Mouse (Mus musculus): ENCODE results near the gene Prss53. TPM values are rescaled to one million over a fixed set of nuclear protein-coding genes. Genes with fewer than 3 reads are reported as not detected.

Gene Prss53
- total and polyA plus RNA-seq, 3 experiments: 0.30 TPM; not detected in 2

DNA sequence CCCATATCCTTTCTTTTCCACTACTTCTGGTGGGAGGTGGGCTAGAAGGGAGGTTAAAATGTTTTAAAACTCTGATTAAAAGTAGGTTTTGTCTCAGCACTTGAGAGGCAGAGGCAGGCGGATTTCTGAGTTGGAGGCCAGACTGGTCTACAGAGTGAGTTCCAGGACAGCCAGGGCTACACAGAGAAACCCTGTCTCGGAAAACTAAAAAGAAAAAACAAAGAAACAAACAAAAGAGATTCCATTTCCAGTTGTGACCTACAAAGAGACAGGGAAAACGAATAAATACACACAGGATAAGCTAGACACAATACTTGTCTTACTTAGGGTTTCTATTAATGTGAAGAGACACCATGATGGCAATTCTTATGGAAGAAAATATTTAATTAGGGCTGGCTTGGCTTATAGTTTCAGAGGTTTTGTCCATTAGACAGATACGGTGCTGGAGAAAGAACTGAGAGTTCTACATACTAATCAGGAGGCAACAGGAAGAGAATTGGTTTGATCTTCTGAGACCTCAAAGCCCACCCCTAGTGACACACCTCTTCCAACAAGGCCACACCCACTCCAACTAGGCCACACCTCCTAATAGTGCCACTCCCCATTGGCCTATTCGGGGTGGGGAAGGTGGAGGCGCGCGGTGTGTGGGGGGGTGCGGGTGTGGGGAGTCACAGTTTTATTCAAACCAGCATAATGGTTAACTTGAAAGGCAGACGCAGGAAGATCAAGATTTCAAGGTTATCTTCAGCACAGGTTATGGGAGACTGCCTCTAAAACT, 7.6 kb upstream of the Prss53 start:
- TF ChIP-seq TCF12 (IDR thresholded peaks at IDR 0.05; ENCODE audit: low read depth, low read length) (no peak), CTCF (conservative IDR thresholded peaks at IDR 0.05 in 1 of 2, IDR thresholded peaks at IDR 0.05 in 1 of 2; ENCODE audit: low read depth in 2 of 2, low read length in 2 of 2) (no peak), IRF4 (IDR thresholded peaks at IDR 0.05; ENCODE audit: low read depth, low read length) (no peak), CHD2 (IDR thresholded peaks at IDR 0.05; ENCODE audit: low read length) (no peak), USF1 (IDR thresholded peaks at IDR 0.05; ENCODE audit: low read depth, low read length) (no peak), MAZ (IDR thresholded peaks at IDR 0.05; ENCODE audit: low read depth, low read length) (no peak), POLR2AphosphoS2 (IDR thresholded peaks at IDR 0.05; ENCODE audit: low read depth, low read length) (no peak), ZKSCAN1 (IDR thresholded peaks at IDR 0.05; ENCODE audit: borderline replicate concordance, low read depth, low read length) (no peak), EP300 (IDR thresholded peaks at IDR 0.05; ENCODE audit: low read length) (no peak), MEF2A (IDR thresholded peaks at IDR 0.05; ENCODE audit: borderline replicate concordance, low read depth, low read length) (no peak), MAX (IDR thresholded peaks at IDR 0.05; ENCODE audit: low read length) (no peak), E2F4 (IDR thresholded peaks at IDR 0.05; ENCODE audit: insufficient replicate concordance, low read depth, low read length) (no peak), SMC3 (IDR thresholded peaks at IDR 0.05; ENCODE audit: low read depth, low read length) (no peak), RCOR1 (conservative IDR thresholded peaks at IDR 0.05; ENCODE audit: low read depth, low read length) (no peak), ELF1 (IDR thresholded peaks at IDR 0.05; ENCODE audit: low read depth, low read length) (no peak), KAT2A (IDR thresholded peaks at IDR 0.05; ENCODE audit: insufficient replicate concordance, low read length) (no peak), MYC (IDR thresholded peaks at IDR 0.05; ENCODE audit: low read depth, low read length) (no peak), JUND (conservative IDR thresholded peaks at IDR 0.05; ENCODE audit: low read depth, low read length) (no peak), ZNF384 (IDR thresholded peaks at IDR 0.05; ENCODE audit: low read depth, low read length) (no peak)
- Histone ChIP-seq H3K36me3 (replicated peaks in 1 of 2; ENCODE audit: control insufficient read depth in 1 of 2, insufficient read depth in 1 of 2, low read length in 1 of 2) (peaks cover 0 to 13% of the 10 kb centered on the region in 2 experiments), H3K4me1 (ENCODE audit: control insufficient read depth in 1 of 2, insufficient read depth in 2 of 2) (peaks cover 0 to 2% of the 10 kb centered on the region in 2 experiments; a peak in 1 of 4 replicates), H3K9me3 (replicated peaks; ENCODE audit: low read length) (peaks cover 3% of the 10 kb centered on the region), H3K4me3 (replicated peaks in 1 of 3; ENCODE audit: low read depth in 2 of 3, low read length in 2 of 3, poor library complexity in 1 of 3) (no peak overlapping the region), H3K79me2 (replicated peaks; ENCODE audit: control insufficient read depth, extremely low read depth, insufficient read depth, poor library complexity, severe bottlenecking) (no peaks in the 10 kb centered on the region), H3K27me3 (replicated peaks) (no peaks in the 10 kb centered on the region), H3K4me2 (ENCODE audit: insufficient read depth, low read depth, poor library complexity, severe bottlenecking) (no peak overlapping the region), H3K27ac (ENCODE audit: insufficient read depth, low read depth) (no peak overlapping the region), H3K9ac (ENCODE audit: insufficient read depth, low read depth) (no peak overlapping the region)
- DNase-seq (ENCODE audit: extremely low read depth): no peak
- in situ Hi-C loops (cut with MboI; ENCODE audit: low pct_ligation_motif_present, low pct_unique_long_range_greater_than_20kb, low sequenced_read_pairs): no loop called here
- dilution Hi-C loops (cut with MboI; ENCODE audit: extremely low pct_ligation_motif_present, extremely low pct_unique_long_range_greater_than_20kb, low sequenced_read_pairs): no loop called here

GRCm38 (mm10) chr7:127897542-127897941, 6.8 kb upstream of the Prss53 start:
- no peaks in the 10 kb centered on the region for H3K79me2 ChIP-seq (replicated peaks; ENCODE audit: control insufficient read depth, extremely low read depth, insufficient read depth, poor library complexity, severe bottlenecking)
- H3K27ac ChIP-seq (ENCODE audit: insufficient read depth, low read depth): no peak overlapping the region
- H3K36me3 ChIP-seq (replicated peaks in 1 of 2; ENCODE audit: control insufficient read depth in 1 of 2, insufficient read depth in 1 of 2, low read length in 1 of 2): peaks cover 0 to 20% of the 10 kb centered on the region in 2 experiments
- dilution Hi-C loops (cut with MboI; ENCODE audit: extremely low pct_ligation_motif_present, extremely low pct_unique_long_range_greater_than_20kb, low sequenced_read_pairs) (no loop called here), in situ Hi-C loops (cut with MboI; ENCODE audit: low pct_ligation_motif_present, low pct_unique_long_range_greater_than_20kb, low sequenced_read_pairs) (no loop called here)
- 0 out of 4 replicates have a peak, but pooled peaks cover 0 to 2% of the 10 kb centered on the region in 2 experiments for H3K4me1 ChIP-seq (ENCODE audit: control insufficient read depth in 1 of 2, insufficient read depth in 2 of 2)
- H3K9ac ChIP-seq (ENCODE audit: insufficient read depth, low read depth): no peak overlapping the region
- H3K27me3 ChIP-seq (replicated peaks): no peaks in the 10 kb centered on the region
- no peak overlapping the region for H3K4me3 ChIP-seq (replicated peaks in 1 of 3; ENCODE audit: low read depth in 2 of 3, low read length in 2 of 3, poor library complexity in 1 of 3)
- TF ChIP-seq RCOR1 (conservative IDR thresholded peaks at IDR 0.05; ENCODE audit: low read depth, low read length) (no peak), ZKSCAN1 (IDR thresholded peaks at IDR 0.05; ENCODE audit: borderline replicate concordance, low read depth, low read length) (no peak), NELFE (IDR thresholded peaks at IDR 0.05; ENCODE audit: low read depth, low read length) (no peak), IRF4 (IDR thresholded peaks at IDR 0.05; ENCODE audit: low read depth, low read length) (no peak), EP300 (IDR thresholded peaks at IDR 0.05; ENCODE audit: low read length) (no peak), JUN (IDR thresholded peaks at IDR 0.05; ENCODE audit: insufficient read depth, low read depth, low read length) (no peak), USF2 (conservative IDR thresholded peaks at IDR 0.05; ENCODE audit: low read depth, low read length) (no peak), CTCF (conservative IDR thresholded peaks at IDR 0.05 in 1 of 2, IDR thresholded peaks at IDR 0.05 in 1 of 2; ENCODE audit: low read depth in 2 of 2, low read length in 2 of 2) (no peak), ZNF384 (IDR thresholded peaks at IDR 0.05; ENCODE audit: low read depth, low read length) (no peak), KAT2A (IDR thresholded peaks at IDR 0.05; ENCODE audit: insufficient replicate concordance, low read length) (no peak), POLR2A (IDR thresholded peaks at IDR 0.05; ENCODE audit: low read depth, low read length) (no peak), TBP (conservative IDR thresholded peaks at IDR 0.05; ENCODE audit: low read depth, low read length) (no peak), MAX (IDR thresholded peaks at IDR 0.05; ENCODE audit: low read length) (no peak), NRF1 (IDR thresholded peaks at IDR 0.05; ENCODE audit: low read depth, low read length) (no peak), MEF2A (IDR thresholded peaks at IDR 0.05; ENCODE audit: borderline replicate concordance, low read depth, low read length) (no peak), ZMIZ1 (IDR thresholded peaks at IDR 0.05; ENCODE audit: low read depth, low read length) (no peak), TCF12 (IDR thresholded peaks at IDR 0.05; ENCODE audit: low read depth, low read length) (no peak), GABPA (IDR thresholded peaks at IDR 0.05; ENCODE audit: insufficient replicate concordance, low read depth, low read length) (no peak)
- DNase-seq (ENCODE audit: extremely low read depth): no peak
- no peak overlapping the region for H3K4me2 ChIP-seq (ENCODE audit: insufficient read depth, low read depth, poor library complexity, severe bottlenecking)
- H3K9me3 ChIP-seq (replicated peaks; ENCODE audit: low read length): peaks cover 3% of the 10 kb centered on the region

All from CH12.LX (cell line).